Mouse (Mus musculus): ENCODE results near the gene Tmx1.

GRCm38 (mm10) chr12:70404327-70404726 lies 48.6 kb upstream of the Tmx1 start:
- TF ChIP-seq CTCF (IDR thresholded peaks at IDR 0.05; ENCODE audit: low read depth) (no peak), EP300 (IDR thresholded peaks at IDR 0.05; ENCODE audit: low read depth) (no peak)
